Comparison of ENCODE assay signal across 8 mouse cellular contexts in the genomic region with DNA sequence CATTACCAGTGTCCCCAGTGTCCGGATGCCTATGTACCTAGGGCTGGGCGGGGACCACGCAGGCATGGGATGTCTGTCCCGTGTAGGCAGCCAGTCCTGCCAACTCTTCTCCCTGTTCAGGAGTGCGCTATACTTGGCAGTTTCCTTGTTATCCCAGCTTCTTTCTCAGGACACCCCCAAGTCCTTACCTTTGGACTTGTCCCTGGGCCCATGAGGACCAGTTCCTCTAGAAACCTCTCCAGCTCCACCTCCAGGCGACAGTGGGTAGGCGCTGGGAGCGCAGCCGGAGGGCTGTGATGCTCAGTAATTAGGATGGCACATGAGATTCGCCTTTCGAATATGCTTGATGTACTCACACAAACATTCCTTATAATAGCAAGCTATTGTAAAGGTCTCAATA. TPM values are rescaled to one million over a fixed set of nuclear protein-coding genes. Genes with fewer than 3 reads are reported as not detected.
A peak's percentile ranks its signal among the peaks of the same experiment; 100 is the strongest.
DNase-seq lines count a peak whose midpoint lies in the region; ATAC-seq and TF ChIP-seq lines count a peak whose summit lies in the region.
"Had no signal": no experiment of that assay in that cellular context is flagged by ENCODE, and none has a peak within 500 bp of the region (broad histone marks: within the 10 kb centered on the region; RNA-seq: fewer than 3 reads in every experiment).

No protein-coding gene starts in this region.

- no peaks in the 10 kb centered on the region for H3K36me3 ChIP-seq in forebrain, postnatal 0 days (ENCODE audit: insufficient read depth)
- no peaks in the 10 kb centered on the region for H3K36me3 ChIP-seq in liver, postnatal 0 days (replicated peaks; ENCODE audit: insufficient read depth, low read length)

- intact Hi-C loops in left cerebral cortex, postnatal 14 days (cut with DNase I): loop anchor here (5.0 to 10.0 kb wide), 2 partner anchors 415 to 448 kb away; no protein-coding TSS in a partner anchor
- intact Hi-C loops in left cerebral cortex, postnatal 25 days (cut with DNase I): loop anchor here (2.0 to 5.0 kb wide), 2 partner anchors 94 to 445 kb away; no protein-coding TSS in a partner anchor
- intact Hi-C loops in left cerebral cortex, postnatal 36 days (cut with DNase I): loop anchor here (10.0 kb wide), 1 partner anchor 418 kb away; no protein-coding TSS in a partner anchor

- whole genome bisulfite sequencing in forebrain, postnatal 0 days: 9% methylated on average over 11 of the region's 11 CpGs
- WGBS in liver, postnatal 0 days (ENCODE audit: insufficient replicate concordance): 24% methylated on average over 11 of the region's 11 CpGs

- H3K4me1 ChIP-seq in forebrain, postnatal 0 days (ENCODE audit: insufficient read depth): peaks cover 19% of the 10 kb centered on the region
- H3K4me1 ChIP-seq in liver, postnatal 0 days (ENCODE audit: insufficient read depth): peaks cover 8% of the 10 kb centered on the region

- peak; percentile 64 for TF ChIP-seq CTCF in forebrain, postnatal 0 days (IDR thresholded peaks at IDR 0.05; ENCODE audit: low read depth)
- peak; percentile 45; the same call in 1 of the 2 replicates for TF ChIP-seq CTCF in liver, postnatal 0 days (IDR thresholded peaks at IDR 0.05; ENCODE audit: low read depth)

- H3K4me2 ChIP-seq in forebrain, postnatal 0 days (ENCODE audit: low read depth): no peak overlapping the region
- H3K4me2 ChIP-seq in liver, postnatal 0 days (ENCODE audit: low read depth, low read length): no peak overlapping the region

- H3K4me3 ChIP-seq in forebrain, postnatal 0 days (ENCODE audit: low read depth, low read length): no peak overlapping the region
- H3K4me3 ChIP-seq in liver, postnatal 0 days (ENCODE audit: low read depth, low read length): no peak overlapping the region

- no peaks in the 10 kb centered on the region for H3K9me3 ChIP-seq in forebrain, postnatal 0 days (ENCODE audit: low read length)
- no peaks in the 10 kb centered on the region for H3K9me3 ChIP-seq in liver, postnatal 0 days (ENCODE audit: low read length)

- H3K9ac ChIP-seq in forebrain, postnatal 0 days: no peak overlapping the region
- no peak overlapping the region for H3K9ac ChIP-seq in liver, postnatal 0 days (replicated peaks)

- TF ChIP-seq EP300 in liver, postnatal 0 days (IDR thresholded peaks at IDR 0.05; ENCODE audit: low read depth): no peak

- H3K27me3 ChIP-seq in forebrain, postnatal 0 days (ENCODE audit: insufficient read depth, low read length): peaks cover 3% of the 10 kb centered on the region
- peaks cover 70% of the 10 kb centered on the region for H3K27me3 ChIP-seq in liver, postnatal 0 days (ENCODE audit: insufficient read depth, low read length)

- DNase-seq in left cerebral cortex, postnatal 14 days (ENCODE audit: low spot score in 2 of 2): peak; percentile 33 to 45
- DNase-seq in left cerebral cortex, postnatal 25 days (ENCODE audit: low spot score in 2 of 2): no peak
- DNase-seq in ZHBTc4 (ENCODE audit: low read depth, low spot score): peak; percentile 65
- peak; percentile 57 for DNase-seq in forebrain, postnatal 0 days
- DNase-seq in liver, postnatal 0 days: peak; percentile 36
- DNase-seq in left cerebral cortex, postnatal 36 days (ENCODE audit: low spot score in 2 of 2): no peak

- H3K27ac ChIP-seq in forebrain, postnatal 0 days (ENCODE audit: low read depth, low read length): no peak overlapping the region
- H3K27ac ChIP-seq in liver, postnatal 0 days (ENCODE audit: low read depth): no peak overlapping the region

- ATAC-seq in forebrain, postnatal 0 days: no peak
- no peak for ATAC-seq in liver, postnatal 0 days
- no peak for ATAC-seq in erythroid progenitor cell, adult 5-6 weeks (replicated peaks; ENCODE audit: low FRiP score, poor library complexity, severe bottlenecking)

RNA-seq across cellular contexts. Expression of a gene that starts 13.4 kb away (rescaled TPM):
- total RNA-seq in left cerebral cortex, postnatal 14 days (2021): under 1 TPM; 0.29 to 0.30 TPM
- under 1 TPM in 1 of 2 experiments, not detected in 1; 0.23 TPM for total RNA-seq in left cerebral cortex, postnatal 25 days (2021)
- 0.48 and 1.2 TPM in 2 replicates for total RNA-seq in forebrain, postnatal 0 days (2014; rRNA removed)
- 0.53 and 1.5 TPM in 2 replicates for polyA plus RNA-seq in forebrain, postnatal 0 days (2015; fragmentation: Nextera tagmentation; extraction: Ambion mirVana)
- not detected in 2 replicates for polyA plus RNA-seq in liver, postnatal 0 days (2015; fragmentation: Nextera tagmentation; extraction: Ambion mirVana)
- not detected in 2 replicates for total RNA-seq in erythroid progenitor cell, adult 5-6 weeks (2015; ENCODE audit: low replicate concordance)
- not detected in 2 replicates for total RNA-seq in erythroid progenitor cell, adult 5-6 weeks (2017; ENCODE audit: low replicate concordance)
- total RNA-seq in left cerebral cortex, postnatal 36 days (2021): under 1 TPM; 0.20 to 0.25 TPM
- total RNA-seq: hematopoietic stem cell, adult 5-6 weeks had no signal

RNA-seq across cellular contexts. Expression of a gene that starts 20.0 kb away (rescaled TPM):
- total RNA-seq in left cerebral cortex, postnatal 14 days (2021): 100 to 1,000 TPM; 181 to 224 TPM
- 100 to 1,000 TPM; 184 to 195 TPM for total RNA-seq in left cerebral cortex, postnatal 25 days (2021)
- total RNA-seq in forebrain, postnatal 0 days (2014; rRNA removed): 259 and 284 TPM in 2 replicates
- 348 and 396 TPM in 2 replicates for polyA plus RNA-seq in forebrain, postnatal 0 days (2015; fragmentation: Nextera tagmentation; extraction: Ambion mirVana)
- polyA plus RNA-seq in liver, postnatal 0 days (2015; fragmentation: Nextera tagmentation; extraction: Ambion mirVana): 0.29 and 0.47 TPM in 2 replicates
- total RNA-seq in erythroid progenitor cell, adult 5-6 weeks (2015; ENCODE audit: low replicate concordance): not detected in 2 replicates
- total RNA-seq in erythroid progenitor cell, adult 5-6 weeks (2017; ENCODE audit: low replicate concordance): not detected in 2 replicates
- total RNA-seq in left cerebral cortex, postnatal 36 days (2021): 100 to 1,000 TPM; 191 TPM
- total RNA-seq: hematopoietic stem cell, adult 5-6 weeks had no signal

RNA-seq across cellular contexts. Expression of a gene that starts 25.8 kb away (rescaled TPM):
- total RNA-seq in left cerebral cortex, postnatal 14 days (2021): 10 to 100 TPM; 38.2 to 38.4 TPM
- total RNA-seq in left cerebral cortex, postnatal 25 days (2021): 10 to 100 TPM; 32.8 to 35.3 TPM
- total RNA-seq in forebrain, postnatal 0 days (2014; rRNA removed): 67.3 and 79.8 TPM in 2 replicates
- 57.8 and 68.1 TPM in 2 replicates for polyA plus RNA-seq in forebrain, postnatal 0 days (2015; fragmentation: Nextera tagmentation; extraction: Ambion mirVana)
- 14.2 and 16.0 TPM in 2 replicates for polyA plus RNA-seq in liver, postnatal 0 days (2015; fragmentation: Nextera tagmentation; extraction: Ambion mirVana)
- total RNA-seq in erythroid progenitor cell, adult 5-6 weeks (2015; ENCODE audit: low replicate concordance): 18.0 and 24.1 TPM in 2 replicates
- 26.9 and 48.3 TPM in 2 replicates for total RNA-seq in erythroid progenitor cell, adult 5-6 weeks (2017; ENCODE audit: low replicate concordance)
- 10 to 100 TPM; 35.3 to 36.9 TPM for total RNA-seq in left cerebral cortex, postnatal 36 days (2021)

RNA-seq across cellular contexts. Expression of a gene that starts 26.1 kb away (rescaled TPM):
- total RNA-seq in left cerebral cortex, postnatal 14 days (2021): 10 to 100 TPM; 18.8 to 25.9 TPM
- total RNA-seq in left cerebral cortex, postnatal 25 days (2021): 10 to 100 TPM; 26.5 to 27.5 TPM
- total RNA-seq in forebrain, postnatal 0 days (2014; rRNA removed): 49.8 and 56.1 TPM in 2 replicates
- polyA plus RNA-seq in forebrain, postnatal 0 days (2015; fragmentation: Nextera tagmentation; extraction: Ambion mirVana): 66.1 and 74.3 TPM in 2 replicates
- 10.5 and 10.7 TPM in 2 replicates for polyA plus RNA-seq in liver, postnatal 0 days (2015; fragmentation: Nextera tagmentation; extraction: Ambion mirVana)
- 12.6 and 33.1 TPM in 2 replicates for total RNA-seq in erythroid progenitor cell, adult 5-6 weeks (2015; ENCODE audit: low replicate concordance)
- 4.0 and 12.8 TPM in 2 replicates for total RNA-seq in erythroid progenitor cell, adult 5-6 weeks (2017; ENCODE audit: low replicate concordance)
- 10 to 100 TPM; 20.8 to 24.4 TPM for total RNA-seq in left cerebral cortex, postnatal 36 days (2021)

RNA-seq across cellular contexts. Expression of a gene that starts 30.9 kb away (rescaled TPM):
- not detected for total RNA-seq in left cerebral cortex, postnatal 14 days (2021)
- not detected for total RNA-seq in left cerebral cortex, postnatal 25 days (2021)
- total RNA-seq in forebrain, postnatal 0 days (2014; rRNA removed): not detected in 2 replicates
- polyA plus RNA-seq in forebrain, postnatal 0 days (2015; fragmentation: Nextera tagmentation; extraction: Ambion mirVana): not detected in 2 replicates
- not detected in 2 replicates for polyA plus RNA-seq in liver, postnatal 0 days (2015; fragmentation: Nextera tagmentation; extraction: Ambion mirVana)
- not detected in 2 replicates for total RNA-seq in erythroid progenitor cell, adult 5-6 weeks (2015; ENCODE audit: low replicate concordance)
- not detected in 2 replicates for total RNA-seq in erythroid progenitor cell, adult 5-6 weeks (2017; ENCODE audit: low replicate concordance)
- not detected for total RNA-seq in left cerebral cortex, postnatal 36 days (2021)
- total RNA-seq: hematopoietic stem cell, adult 5-6 weeks had no signal

Comparison
In these comparisons a context has a peak if more than half of its experiments do, and no peak if none do; other contexts are left out.
1. DNase-seq: peak in left cerebral cortex, postnatal 14 days (2 of 2), ZHBTc4 (single experiment), forebrain, postnatal 0 days (single experiment) and liver, postnatal 0 days (single experiment); none in left cerebral cortex, postnatal 25 days (0 of 2) and left cerebral cortex, postnatal 36 days (0 of 2).
2. RNA of a gene that starts 20.0 kb away (total RNA-seq): 259 to 284 TPM in forebrain, postnatal 0 days, 181 to 224 TPM in left cerebral cortex, postnatal 14 days, 184 to 195 TPM in left cerebral cortex, postnatal 25 days and 191 TPM in left cerebral cortex, postnatal 36 days; not detected in erythroid progenitor cell, adult 5-6 weeks; every median in the first group is over 100 times any median in the second.